Mouse (Mus musculus) liver, adult 2 months (tissue): ENCODE data around the gene Nrip2.

Experiments used
- CTCF ChIP-seq: fragments of 200-500 bp; IDR thresholded peaks from 2 replicates; pipeline ENCODE4 v1.5.1; 2011; ENCODE audit warnings: low read depth, low read length, control low read depth
- POLR2A ChIP-seq: fragments of 200-500 bp; IDR thresholded peaks from 2 replicates; pipeline ENCODE4 v1.6.1; 2011; ENCODE audit warnings: low read length, control low read depth; ENCODE audit not compliant: insufficient read depth; ENCODE audit errors: extremely low read depth

DNA sequence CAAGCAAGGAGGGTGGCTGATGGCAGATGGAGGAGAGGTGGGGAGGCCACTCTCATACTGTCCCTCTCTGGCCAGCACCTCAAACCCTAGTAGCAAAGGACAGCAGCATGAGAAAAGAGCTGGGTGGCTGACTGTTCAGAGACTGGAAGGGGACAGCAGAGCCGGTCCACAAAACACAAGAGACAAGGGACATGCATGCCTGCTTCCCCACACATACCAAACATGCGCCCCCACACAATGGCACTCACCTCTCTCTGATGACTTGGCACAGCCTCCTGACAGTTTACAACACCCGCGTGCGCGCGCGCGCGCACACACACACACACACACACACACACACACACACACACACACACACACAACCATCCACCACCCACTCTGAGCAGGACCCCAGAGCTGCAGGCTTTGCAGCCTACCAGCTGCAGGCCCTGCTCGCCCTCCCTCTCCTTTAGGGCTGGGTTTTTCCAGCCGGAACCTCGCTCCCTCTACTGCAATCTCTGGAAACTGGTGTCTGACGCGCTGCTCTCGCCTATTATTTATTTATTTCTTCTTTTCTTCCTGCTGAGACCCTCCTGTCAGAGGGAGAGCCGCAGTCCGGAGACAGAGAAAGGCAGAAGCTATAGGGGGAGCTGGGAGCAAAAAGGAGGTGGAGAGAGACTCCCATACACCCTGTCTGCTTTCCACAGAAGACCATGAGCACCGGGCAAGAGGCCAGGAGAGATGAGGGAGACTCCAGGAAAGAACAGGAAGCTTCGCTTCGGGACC lies 507 bp downstream of the Nrip2 start:
- no peak for TF ChIP-seq CTCF
- TF ChIP-seq POLR2A = no peak
